Mouse (Mus musculus) mature B cell (primary cell): ENCODE measurements around the gene Prmt9.

ENCODE experiments used
- in situ Hi-C: fragments of 300-500 bp; cut with MboI; formaldehyde crosslinking; loops from 2 replicates; pipeline ENCODE4 v1.14.3; 2019

Gene Prmt9

GRCm38 (mm10) chr8:77534358-77534992, 14.7 kb upstream of the Prmt9 start:
- in situ Hi-C loops: loop anchor here (10.0 kb wide), 1 partner anchor 110 kb away; no protein-coding TSS in a partner anchor

- in situ Hi-C loops: loop anchor here (10.0 kb wide), 1 partner anchor 110 kb away; no protein-coding TSS in a partner anchor
Measured at GRCm38 (mm10) chr8:77535026-77535595, 14.1 kb upstream of the Prmt9 start.

- in situ Hi-C loops: loop anchor here (10.0 kb wide), 1 partner anchor 112 kb away; no protein-coding TSS in a partner anchor
Measured at GRCm38 (mm10) chr8:77536821-77537220, 12.4 kb upstream of the Prmt9 start.

GRCm38 (mm10) chr8:77538256-77538655, 10.9 kb upstream of the Prmt9 start:
- in situ Hi-C loops: loop anchor here (10.0 kb wide), 1 partner anchor 113 kb away; no protein-coding TSS in a partner anchor

GRCm38 (mm10) chr8:77543152-77543777, 5.9 kb upstream of the Prmt9 start:
- in situ Hi-C loops: no loop called here

- in situ Hi-C loops: no loop called here
Measured at GRCm38 (mm10) chr8:77544428-77544827, 4.8 kb upstream of the Prmt9 start.

GRCm38 (mm10) chr8:77545616-77546015, 3.6 kb upstream of the Prmt9 start:
- in situ Hi-C loops: no loop called here

GRCm38 (mm10) chr8:77549881-77550580, 834 bp downstream of the Prmt9 start:
- in situ Hi-C loops: no loop called here

- in situ Hi-C loops: no loop called here
Measured at GRCm38 (mm10) chr8:77552491-77552890, 3.3 kb downstream of the Prmt9 start.

GRCm38 (mm10) chr8:77561441-77561840, 12.2 kb downstream of the Prmt9 start:
- in situ Hi-C loops: no loop called here

- in situ Hi-C loops: no loop called here
Measured at GRCm38 (mm10) chr8:77574229-77574628, 25.0 kb downstream of the Prmt9 start.

- in situ Hi-C loops: no loop called here
Measured at GRCm38 (mm10) chr8:77577674-77578073, 28.5 kb downstream of the Prmt9 start.

GRCm38 (mm10) chr8:77584174-77584573, 35.0 kb downstream of the Prmt9 start:
- in situ Hi-C loops: no loop called here

GRCm38 (mm10) chr8:77609621-77610020, 60.4 kb downstream of the Prmt9 start:
- in situ Hi-C loops: no loop called here

- in situ Hi-C loops: no loop called here
Measured at GRCm38 (mm10) chr8:77610374-77610969, 61.3 kb downstream of the Prmt9 start, which contains the start of gene Tmem184c. Tmem184c (minus strand) TSS chr8:77610698.

GRCm38 (mm10) chr8:77617916-77618315, 68.7 kb downstream of the Prmt9 start:
- in situ Hi-C loops: no loop called here

- in situ Hi-C loops: no loop called here
Measured at GRCm38 (mm10) chr8:77623677-77624209, 74.5 kb downstream of the Prmt9 start.

GRCm38 (mm10) chr8:77629858-77630537, 80.8 kb downstream of the Prmt9 start:
- in situ Hi-C loops: no loop called here

- in situ Hi-C loops: no loop called here
Measured at GRCm38 (mm10) chr8:77630691-77631090, 81.5 kb downstream of the Prmt9 start.
